Comparison of ENCODE assay signal across 15 mouse cellular contexts in the genomic region with DNA sequence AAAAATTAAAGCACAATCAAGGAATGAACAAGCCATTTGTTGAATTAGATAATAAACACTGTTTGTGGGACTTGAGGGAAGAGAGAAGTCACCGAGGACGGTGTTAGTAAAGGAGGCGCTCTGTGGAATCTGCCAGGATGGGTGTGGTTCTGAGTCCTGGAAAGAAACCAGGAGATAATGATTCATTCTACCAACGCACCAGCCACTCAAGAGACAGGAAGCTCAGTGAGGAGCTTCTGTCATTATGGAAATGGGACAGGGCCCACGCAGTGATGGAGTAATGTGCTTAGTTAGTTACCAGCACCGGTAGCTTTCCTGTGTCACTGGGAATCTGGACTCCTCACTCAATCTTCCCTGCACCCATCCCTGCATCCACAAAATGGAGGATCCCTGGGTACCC. TPM values are rescaled to one million over a fixed set of nuclear protein-coding genes. Genes with fewer than 3 reads are reported as not detected.
DNase-seq lines count a peak whose midpoint lies in the region; ATAC-seq and TF ChIP-seq lines count a peak whose summit lies in the region.
"Had no signal": no experiment of that assay in that cellular context is flagged by ENCODE, and none has a peak within 500 bp of the region (broad histone marks: within the 10 kb centered on the region; RNA-seq: fewer than 3 reads in every experiment).

No protein-coding gene starts in this region.

- H3K4me2 ChIP-seq in forebrain, embryonic 14.5 days (ENCODE audit: low read length), result no peak overlapping the region
- no peak overlapping the region for H3K4me2 ChIP-seq in forebrain, embryonic 15.5 days (replicated peaks)
- no peak overlapping the region for H3K4me2 ChIP-seq in lung, postnatal 0 days (replicated peaks; ENCODE audit: low read depth, low read length)
- H3K4me2 ChIP-seq: forebrain, embryonic 12.5 days had no signal

- peak; percentile 16 for DNase-seq in forebrain, embryonic 14.5 days (ENCODE audit: low spot score)
- peak; percentile 57 for DNase-seq in lung, postnatal 0 days (ENCODE audit: low spot score)
- DNase-seq in lung, adult 2 months, result no peak
- DNase-seq in frontal cortex, postnatal 36 days (ENCODE audit: low spot score in 2 of 2), result peak; percentile 45 to 72
- peak; percentile 73 for DNase-seq in lung, postnatal 25 days (ENCODE audit: low spot score)
- no peak for DNase-seq in Muller cell, postnatal 12 days (ENCODE audit: inconsistent ontology term)
- no peak for DNase-seq in thymus, postnatal 0 days (ENCODE audit: low spot score)
- DNase-seq: cerebellum, adult 9-11 months; thymus, postnatal 14 days had no signal

- TF ChIP-seq POLR2A in lung, adult 2 months (IDR thresholded peaks at IDR 0.05; ENCODE audit: borderline replicate concordance, extremely low read depth, low read depth, low read length), result no peak

- no peaks in the 10 kb centered on the region; the same call in 1 of the 2 replicates for H3K4me1 ChIP-seq in forebrain, embryonic 14.5 days (ENCODE audit: control insufficient read depth, insufficient read depth, low read length)
- no peaks in the 10 kb centered on the region for H3K4me1 ChIP-seq in forebrain, embryonic 15.5 days
- H3K4me1 ChIP-seq in lung, postnatal 0 days (ENCODE audit: insufficient read depth, low read depth, low read length), result peaks cover 17% of the 10 kb centered on the region; the same call in 1 of the 2 replicates
- H3K4me1 ChIP-seq in lung, adult 2 months (ENCODE audit: control insufficient read depth, insufficient read depth, low read length), result peaks cover 9% of the 10 kb centered on the region

- no peaks in the 10 kb centered on the region for H3K27me3 ChIP-seq in forebrain, embryonic 14.5 days (replicated peaks; ENCODE audit: control insufficient read depth, insufficient read depth, low read length)
- no peaks in the 10 kb centered on the region for H3K27me3 ChIP-seq in forebrain, embryonic 15.5 days
- no peaks in the 10 kb centered on the region for H3K27me3 ChIP-seq in lung, postnatal 0 days (replicated peaks; ENCODE audit: insufficient read depth, low read length)
- H3K27me3 ChIP-seq: Patski had no signal

- no peaks in the 10 kb centered on the region for H3K36me3 ChIP-seq in forebrain, embryonic 14.5 days (ENCODE audit: control insufficient read depth, insufficient read depth, low read length)
- H3K36me3 ChIP-seq in forebrain, embryonic 15.5 days, result no peaks in the 10 kb centered on the region
- no peaks in the 10 kb centered on the region for H3K36me3 ChIP-seq in lung, postnatal 0 days (ENCODE audit: insufficient read depth, low read length)
- H3K36me3 ChIP-seq: forebrain, embryonic 12.5 days had no signal

- H3K27ac ChIP-seq in forebrain, embryonic 14.5 days (ENCODE audit: low read depth, low read length), result no peak overlapping the region
- H3K27ac ChIP-seq in forebrain, embryonic 15.5 days (replicated peaks), result no peak overlapping the region
- H3K27ac ChIP-seq in lung, postnatal 0 days (ENCODE audit: low read length), result no peak overlapping the region
- H3K27ac ChIP-seq: forebrain, embryonic 12.5 days; macrophage had no signal

- peak; percentile 59 for TF ChIP-seq EP300 in lung, postnatal 0 days (IDR thresholded peaks at IDR 0.05)

- H3K9ac ChIP-seq in forebrain, embryonic 14.5 days (ENCODE audit: low read length), result no peak overlapping the region
- no peak overlapping the region for H3K9ac ChIP-seq in forebrain, embryonic 15.5 days (replicated peaks)
- H3K9ac ChIP-seq in lung, postnatal 0 days (replicated peaks; ENCODE audit: low read depth), result no peak overlapping the region
- H3K9ac ChIP-seq: forebrain, embryonic 12.5 days had no signal

- H3K9me3 ChIP-seq in forebrain, embryonic 14.5 days (replicated peaks; ENCODE audit: control insufficient read depth, low read length), result no peaks in the 10 kb centered on the region
- no peaks in the 10 kb centered on the region for H3K9me3 ChIP-seq in forebrain, embryonic 15.5 days
- no peaks in the 10 kb centered on the region for H3K9me3 ChIP-seq in lung, postnatal 0 days (ENCODE audit: low read length)
- H3K9me3 ChIP-seq: forebrain, embryonic 12.5 days had no signal

- no peak for TF ChIP-seq CTCF in lung, postnatal 0 days (IDR thresholded peaks at IDR 0.05)
- no peak for TF ChIP-seq CTCF in lung, adult 2 months (IDR thresholded peaks at IDR 0.05; ENCODE audit: insufficient read depth, low read length)

- WGBS in forebrain, embryonic 14.5 days, result 74% methylated on average over 6 of the region's 6 CpGs
- 73% methylated on average over 6 of the region's 6 CpGs for WGBS in forebrain, embryonic 15.5 days
- WGBS in lung, postnatal 0 days, result 42% methylated on average over 6 of the region's 6 CpGs
- WGBS in lung, adult 2 months, result 37% methylated on average over 6 of the region's 6 CpGs

- ATAC-seq in forebrain, embryonic 14.5 days, result no peak
- ATAC-seq in forebrain, embryonic 15.5 days (replicated peaks), result no peak
- ATAC-seq in lung, postnatal 0 days, result peak; percentile 35
- ATAC-seq: inflammation-experienced regulatory T-cells, adult 6 months; Patski had no signal

- H3K4me3 ChIP-seq in forebrain, embryonic 14.5 days (ENCODE audit: low read depth, low read length), result no peak overlapping the region
- no peak overlapping the region for H3K4me3 ChIP-seq in forebrain, embryonic 15.5 days
- H3K4me3 ChIP-seq in lung, postnatal 0 days (ENCODE audit: low read depth, low read length), result no peak overlapping the region
- no peak overlapping the region for H3K4me3 ChIP-seq in lung, adult 2 months (replicated peaks; ENCODE audit: extremely low read depth, low read depth, low read length)
- H3K4me3 ChIP-seq: forebrain, embryonic 12.5 days had no signal

RNA-seq across cellular contexts. Expression of gene Bdkrb2, which starts 19.3 kb away (rescaled TPM):
- polyA plus RNA-seq in forebrain, embryonic 14.5 days (2014; fragmentation: Nextera tagmentation; extraction: Ambion mirVana), result 0.23 TPM in 2 replicates
- 0.38 and 0.64 TPM in 2 replicates for polyA plus RNA-seq in forebrain, embryonic 15.5 days (2015; fragmentation: Nextera tagmentation; extraction: Ambion mirVana)
- polyA plus RNA-seq in lung, postnatal 0 days (2015; fragmentation: Nextera tagmentation; extraction: Ambion mirVana), result 2.1 and 2.5 TPM in 2 replicates
- polyA plus RNA-seq in lung, adult 2 months (2012; rRNA removed), result 3.7 and 4.8 TPM in 2 replicates
- polyA plus RNA-seq in thymus, postnatal 0 days (2015; fragmentation: Nextera tagmentation; extraction: Ambion mirVana), result 1.7 and 1.8 TPM in 2 replicates
- polyA plus RNA-seq: inflammation-experienced regulatory T-cells, adult 6 months; liver, adult 2 months; macrophage had no signal

RNA-seq across cellular contexts. Expression of gene Bdkrb1, which starts 59.1 kb away (rescaled TPM):
- polyA plus RNA-seq in forebrain, embryonic 14.5 days (2014; fragmentation: Nextera tagmentation; extraction: Ambion mirVana), result not detected in 2 replicates
- polyA plus RNA-seq in forebrain, embryonic 15.5 days (2015; fragmentation: Nextera tagmentation; extraction: Ambion mirVana), result 0.20 TPM in 1 of 2 replicates, not detected in the other
- polyA plus RNA-seq in lung, postnatal 0 days (2015; fragmentation: Nextera tagmentation; extraction: Ambion mirVana), result 0.26 and 0.37 TPM in 2 replicates
- polyA plus RNA-seq in lung, adult 2 months (2012; rRNA removed), result 2.9 and 6.0 TPM in 2 replicates
- 0.86 and 1.1 TPM in 2 replicates for polyA plus RNA-seq in thymus, postnatal 0 days (2015; fragmentation: Nextera tagmentation; extraction: Ambion mirVana)
- polyA plus RNA-seq: forebrain, embryonic 12.5 days; liver, adult 2 months; macrophage had no signal

Comparison
In these comparisons a context has a peak if more than half of its experiments do, and no peak if none do; other contexts are left out.
1. DNase-seq: peak in forebrain, embryonic 14.5 days (single experiment), lung, postnatal 0 days (single experiment), frontal cortex, postnatal 36 days (2 of 2) and lung, postnatal 25 days (single experiment); none in lung, adult 2 months (single experiment), Muller cell, postnatal 12 days (single experiment) and thymus, postnatal 0 days (single experiment).